Mouse (Mus musculus): ENCODE results near the gene Prss35. TPM values are rescaled to one million over a fixed set of nuclear protein-coding genes. Genes with fewer than 3 reads are reported as not detected.

The Prss35 gene
- total RNA-seq (2021): 1 to 10 TPM; 6.6 to 7.7 TPM

DNA sequence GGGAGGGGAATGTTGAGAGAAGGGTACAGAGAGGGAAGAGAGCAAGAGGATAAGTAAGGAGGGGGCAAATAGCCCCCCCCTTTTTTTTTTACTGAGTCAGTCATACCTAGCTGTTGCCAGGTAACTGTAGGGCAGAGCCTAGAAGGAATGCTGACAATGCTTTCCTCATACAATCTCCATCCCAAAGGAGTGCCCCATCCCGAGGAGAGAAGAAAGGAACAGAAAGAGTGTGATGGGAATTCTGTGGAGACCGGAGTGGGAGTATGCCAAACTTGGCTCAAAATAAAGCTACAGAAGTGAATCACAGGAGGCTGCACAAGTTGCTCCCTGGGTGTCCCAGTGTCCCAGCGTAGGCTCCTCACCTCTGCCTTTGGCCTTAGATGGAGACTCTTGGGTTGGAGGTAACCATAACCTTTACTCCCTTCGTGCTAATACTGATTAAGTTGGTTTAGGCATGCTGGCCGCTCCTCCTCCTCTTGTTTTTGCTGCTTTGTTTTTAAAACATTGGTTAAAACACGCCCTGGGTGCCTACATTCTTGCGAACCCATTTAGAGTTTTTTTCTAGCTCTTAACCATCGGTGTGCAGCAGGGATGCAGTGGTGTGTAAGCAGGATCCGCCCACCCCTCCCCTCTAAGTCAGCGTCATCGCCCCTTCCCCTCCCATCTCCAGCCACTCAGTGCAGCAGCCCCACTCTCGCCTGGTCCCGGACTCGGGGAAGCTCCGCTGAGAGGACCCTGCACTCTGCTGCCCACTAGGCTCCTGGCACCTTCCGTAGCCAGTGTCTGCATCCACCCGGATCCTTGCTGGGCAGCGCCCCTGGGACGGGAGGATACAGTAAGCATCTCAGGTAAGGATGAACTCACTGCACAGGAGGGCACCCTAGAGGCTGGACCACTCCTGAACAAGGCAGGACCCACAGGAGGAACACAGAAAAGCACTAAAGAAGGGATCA, at the start of gene Prss35:
Gene Prss35, plus strand, starts transcription at position 691 of the 953 bp plus-strand sequence.
- DNase-seq: peak; percentile 28

DNA sequence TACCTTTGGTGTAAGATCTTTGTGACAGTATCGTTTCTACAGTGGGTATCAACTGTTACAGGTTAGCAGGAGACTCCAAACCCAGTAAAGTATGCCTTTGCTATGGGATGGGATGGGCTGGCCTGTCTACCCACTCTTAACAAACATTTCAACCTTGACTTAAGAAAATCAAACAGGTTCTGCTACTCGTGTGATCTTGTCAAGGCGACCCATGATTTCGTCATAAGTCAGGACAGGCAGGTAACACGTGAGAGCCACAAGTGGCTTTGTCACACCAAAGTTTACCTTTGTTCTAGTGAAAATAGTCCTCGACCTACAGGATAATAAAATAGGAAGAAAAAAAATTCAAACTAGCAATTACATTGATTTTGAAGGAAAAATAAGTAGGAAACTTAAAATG, 49.5 kb upstream of the Prss35 start:
- no peak for DNase-seq

DNA sequence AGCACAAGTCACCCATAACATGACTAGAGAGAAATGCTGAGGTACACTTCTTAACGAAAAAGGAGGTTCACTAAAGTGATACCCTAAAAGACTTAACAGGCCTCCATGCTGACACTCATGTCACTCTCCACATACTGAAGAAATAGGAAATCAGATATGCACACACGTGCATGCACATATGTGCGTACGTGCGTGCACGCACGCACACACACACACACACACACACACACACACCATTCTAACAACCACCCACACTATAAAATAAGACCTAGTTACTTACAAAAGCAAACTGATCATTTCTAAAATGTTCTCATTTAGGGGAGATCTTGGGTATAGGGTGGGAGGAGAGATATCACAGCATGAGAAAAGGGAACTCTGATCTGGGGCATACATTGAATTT, 48.8 kb upstream of the Prss35 start:
- no peak for DNase-seq

DNA sequence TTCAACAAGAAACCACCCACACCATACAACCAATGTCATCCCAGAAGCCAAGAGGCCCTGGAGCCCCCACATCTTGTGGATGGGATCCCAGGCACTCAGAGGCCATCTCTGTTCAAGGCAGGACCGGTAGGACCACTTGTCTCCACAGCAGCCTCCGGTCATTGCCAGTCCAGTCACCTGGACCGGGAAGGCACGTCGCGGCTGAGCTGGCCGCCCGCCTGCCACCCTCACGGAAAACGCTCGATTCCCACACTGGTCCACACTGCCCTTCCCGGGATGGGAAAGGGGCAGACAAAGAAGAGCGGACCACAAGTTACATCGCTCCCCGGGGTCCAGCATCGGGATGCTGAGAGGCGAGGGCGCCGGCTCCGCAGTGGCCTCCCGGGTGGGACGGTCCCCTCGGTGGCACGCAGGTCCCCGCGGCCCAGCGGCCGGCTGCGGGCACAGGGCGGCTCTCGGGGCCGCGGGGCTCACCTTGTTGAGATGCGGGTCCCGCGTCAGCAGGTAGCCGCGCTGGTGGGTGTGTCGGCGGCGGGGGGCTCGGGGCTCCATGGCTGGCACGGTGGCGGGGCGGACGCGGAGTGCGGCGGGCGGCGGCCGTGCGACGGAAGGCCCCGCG, 48.1 kb upstream of the Prss35 start:
- DNase-seq: peak; percentile 25

DNA sequence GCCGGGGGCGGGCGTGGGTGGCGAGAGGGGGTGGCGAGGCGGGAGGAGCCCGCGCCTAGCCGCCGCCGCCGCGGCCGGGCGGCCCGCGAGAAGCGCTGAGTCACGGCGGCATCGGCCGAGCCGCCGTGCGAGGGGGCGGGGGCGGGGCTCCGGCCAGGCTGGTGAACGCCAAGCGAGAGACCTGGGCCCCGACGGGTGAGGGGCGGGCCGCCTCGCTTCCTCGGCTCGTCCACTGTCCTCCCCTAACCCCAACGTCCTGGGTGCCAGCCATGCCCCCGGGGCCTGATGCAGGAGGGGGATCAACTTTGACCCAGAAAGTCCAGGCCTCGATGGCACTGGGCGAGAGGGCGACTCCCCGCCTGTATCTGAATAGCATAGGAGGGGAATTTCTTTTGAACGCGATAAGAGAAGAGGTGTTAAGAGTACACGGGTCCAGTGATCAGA, 47.6 kb upstream of the Prss35 start, which contains the start of gene Me1:
Gene Me1, minus strand, starts transcription at position 136 of the 444 bp plus-strand sequence.
- peak; percentile 56 for DNase-seq

DNA sequence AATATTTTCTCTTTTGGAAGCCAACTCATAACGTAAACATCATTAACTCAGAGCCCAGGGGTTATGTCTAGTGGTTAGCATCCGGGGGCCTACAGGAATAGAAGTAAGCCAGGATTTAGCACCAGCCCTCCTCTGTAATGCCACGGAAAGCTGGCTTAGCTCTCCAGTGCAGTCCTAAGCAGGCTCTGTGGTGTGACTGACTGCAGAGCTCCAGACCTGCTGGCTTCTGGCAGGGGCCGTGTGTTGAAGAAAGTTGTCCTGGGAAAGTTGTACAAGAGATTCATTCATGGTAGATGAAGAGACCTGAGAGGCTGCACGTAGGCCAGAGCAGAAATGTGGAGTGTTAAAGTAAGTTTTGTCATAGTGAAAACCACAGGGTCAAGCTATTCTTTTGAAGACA, 42.2 kb upstream of the Prss35 start:
- peak; percentile 19 for DNase-seq

DNA sequence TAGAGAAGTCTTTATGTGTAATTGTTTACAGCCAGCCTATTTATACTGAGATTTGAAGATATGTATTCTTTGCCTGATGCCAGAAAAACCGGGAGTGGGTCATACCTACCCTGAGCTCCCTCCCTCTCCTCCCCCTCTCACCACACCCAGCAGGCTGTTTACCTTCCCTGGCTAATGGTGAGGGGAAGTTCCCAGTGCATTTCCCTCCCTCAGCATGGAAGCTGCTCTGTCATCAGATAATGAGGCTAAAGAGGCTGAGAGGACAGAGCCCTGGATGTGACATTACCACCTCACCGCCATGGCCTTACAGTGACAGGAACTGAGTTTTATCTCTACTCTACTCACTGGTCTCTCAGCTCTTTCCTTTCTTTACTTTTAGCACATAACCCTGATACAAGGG, 41.6 kb upstream of the Prss35 start:
- DNase-seq: no peak

DNA sequence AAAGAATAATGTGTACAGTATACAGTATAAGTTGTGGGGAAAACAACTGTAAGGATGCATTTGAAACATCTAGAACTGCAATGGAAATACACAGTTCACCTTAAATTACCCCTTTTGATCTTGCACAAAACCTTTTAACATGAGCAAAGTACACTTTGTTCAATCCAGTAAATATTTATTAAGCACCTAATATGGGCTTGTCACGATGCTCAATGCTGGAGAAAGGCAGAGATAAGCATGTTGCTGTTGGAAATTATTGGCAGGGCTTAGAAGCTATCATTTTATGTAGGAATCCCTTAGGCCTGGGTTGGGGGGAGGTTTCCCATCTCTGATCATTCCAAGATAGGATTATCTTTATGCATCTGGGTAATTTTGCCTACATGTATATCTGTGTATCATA, 36.0 kb upstream of the Prss35 start:
- no peak for DNase-seq

DNA sequence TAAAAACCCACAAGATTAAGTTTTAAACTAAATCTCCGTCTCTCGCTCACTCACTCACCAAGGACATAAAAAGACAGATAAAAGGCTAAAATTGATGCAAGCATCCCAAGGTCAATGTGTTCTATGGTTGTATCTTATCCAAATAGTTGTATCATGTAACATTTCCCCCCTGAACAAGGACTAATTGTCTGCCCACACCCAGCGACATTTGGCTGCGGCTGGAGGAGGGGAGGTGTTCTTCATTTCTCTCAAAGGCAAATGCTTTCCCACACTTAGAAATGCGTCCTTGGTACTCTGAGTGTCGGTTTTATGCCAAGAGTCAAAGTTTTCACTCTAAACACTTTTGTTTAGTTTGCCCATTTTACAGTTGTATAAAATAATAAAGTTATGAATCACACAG, 34.5 kb upstream of the Prss35 start:
- no peak for DNase-seq

DNA sequence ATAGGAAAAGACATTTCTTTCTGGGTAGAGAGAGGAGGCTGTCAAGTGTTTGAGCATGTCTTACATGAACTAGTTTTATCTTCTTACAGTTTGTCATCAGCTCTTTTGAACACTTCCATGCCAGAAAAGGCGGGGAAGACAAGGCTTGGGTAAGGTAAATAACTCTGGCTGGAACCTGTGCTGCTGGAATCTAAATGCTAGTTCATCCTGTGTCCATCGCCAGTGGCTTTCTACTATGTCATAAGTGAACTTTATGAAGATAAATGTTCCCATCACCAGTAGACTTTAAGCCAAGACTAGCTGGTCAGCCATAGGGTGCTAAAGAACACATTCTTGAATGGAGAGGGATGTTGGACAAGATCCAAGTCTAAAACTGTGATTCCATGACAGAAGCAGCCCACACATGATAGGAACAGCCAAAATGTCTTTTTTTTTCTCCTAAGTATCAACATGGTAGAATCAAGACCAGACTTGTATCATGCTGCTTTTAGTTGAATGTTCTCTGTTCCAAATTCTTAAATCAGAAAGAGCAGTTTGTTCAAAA, 33.3 kb upstream of the Prss35 start:
- no peak for DNase-seq

DNA sequence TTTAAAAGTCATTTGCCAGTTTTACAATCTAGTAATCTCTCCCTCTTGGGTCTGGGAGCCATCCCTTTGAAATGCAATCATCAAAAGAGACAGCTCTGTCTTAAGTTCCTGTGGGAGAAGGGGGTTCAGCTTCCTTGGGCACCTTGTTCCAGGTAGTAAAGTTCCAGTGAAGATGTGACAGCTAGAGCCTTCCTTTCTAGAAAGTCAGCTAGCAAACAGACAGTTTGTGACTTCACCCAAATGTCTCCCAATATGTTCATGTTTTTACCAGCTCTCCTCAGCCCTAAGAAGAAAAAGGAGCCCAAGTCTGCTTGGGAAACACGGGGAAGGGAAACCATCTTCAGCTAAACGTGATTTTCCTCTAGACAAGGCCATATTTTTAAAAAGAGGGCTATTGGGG, 30.8 kb upstream of the Prss35 start:
- no peak for DNase-seq

DNA sequence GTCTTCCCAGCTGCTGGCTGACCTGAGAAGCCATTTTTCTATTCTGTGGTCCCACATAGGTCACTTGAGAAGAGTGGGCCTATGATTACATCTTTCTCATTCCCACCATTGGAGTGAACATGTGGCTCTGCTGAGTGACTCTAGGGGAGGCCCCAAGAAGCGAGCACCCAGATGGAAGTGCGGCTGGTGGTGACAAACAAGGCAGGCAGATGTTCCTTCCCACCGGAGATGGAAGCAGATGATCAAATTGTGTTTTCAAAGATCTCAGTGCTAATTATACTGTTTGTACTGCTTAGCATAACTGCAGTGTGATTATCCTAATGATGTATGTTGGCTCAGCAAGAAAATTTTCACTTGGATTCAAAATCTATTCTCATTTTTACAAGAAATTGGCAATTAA, 29.4 kb upstream of the Prss35 start:
- DNase-seq: no peak

DNA sequence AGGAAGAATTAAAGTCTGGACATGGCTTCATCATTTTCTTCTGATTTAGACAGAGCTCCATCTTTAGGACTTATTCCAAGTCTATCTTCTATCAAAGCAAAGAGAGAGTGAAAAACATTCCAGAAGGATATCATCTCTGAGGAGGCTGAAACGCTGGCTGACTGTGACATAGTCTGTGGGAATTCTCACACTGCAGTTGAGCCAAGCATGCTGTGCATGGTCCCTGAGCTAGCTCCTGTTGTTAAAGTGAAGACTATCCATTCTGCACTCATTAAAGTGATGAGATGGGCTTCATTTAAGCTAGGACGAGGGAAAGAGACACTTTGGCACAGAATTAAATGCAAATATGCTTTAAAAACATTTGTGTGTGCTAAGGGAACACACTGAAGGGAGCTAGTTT, 26.9 kb upstream of the Prss35 start:
- no peak for DNase-seq

DNA sequence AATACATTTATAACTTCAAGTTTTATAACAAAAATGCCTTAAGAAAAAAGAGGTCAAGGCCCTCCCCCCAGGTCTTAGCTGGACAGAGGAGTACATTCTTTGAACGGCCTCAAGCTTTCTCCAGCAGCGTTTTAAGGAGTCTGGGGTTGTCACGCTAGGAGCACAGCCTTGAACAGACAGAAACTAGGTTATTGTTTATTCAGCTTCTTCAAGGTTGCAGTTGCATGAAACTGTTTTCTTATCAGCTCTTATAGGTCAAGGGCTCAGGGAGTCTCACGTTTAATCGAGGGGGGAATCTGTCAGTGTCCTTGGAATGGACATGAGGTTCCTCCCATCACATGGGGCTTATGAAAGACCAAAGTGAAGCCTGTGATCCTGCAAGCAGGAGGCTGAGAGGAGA, 26.3 kb upstream of the Prss35 start:
- no peak for DNase-seq

DNA sequence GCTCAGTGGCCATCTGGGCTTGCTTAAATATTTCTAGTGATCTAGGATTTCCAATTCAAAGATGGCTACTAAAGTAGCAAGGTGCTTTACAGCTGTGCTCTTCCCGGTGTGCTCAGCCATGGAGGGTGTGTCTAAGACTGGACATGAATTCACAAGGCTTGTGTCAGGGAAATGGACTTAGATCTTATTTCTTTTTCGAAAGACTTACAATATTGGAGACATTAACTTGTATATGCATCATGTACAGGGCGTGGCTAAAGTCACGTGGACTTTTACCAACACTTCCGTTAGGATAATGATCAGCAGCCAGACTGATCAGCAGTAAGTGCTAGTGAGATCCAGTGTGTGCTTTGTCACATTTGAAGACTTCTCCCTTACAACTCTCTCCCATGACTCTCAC, 23.2 kb upstream of the Prss35 start:
- DNase-seq: no peak

DNA sequence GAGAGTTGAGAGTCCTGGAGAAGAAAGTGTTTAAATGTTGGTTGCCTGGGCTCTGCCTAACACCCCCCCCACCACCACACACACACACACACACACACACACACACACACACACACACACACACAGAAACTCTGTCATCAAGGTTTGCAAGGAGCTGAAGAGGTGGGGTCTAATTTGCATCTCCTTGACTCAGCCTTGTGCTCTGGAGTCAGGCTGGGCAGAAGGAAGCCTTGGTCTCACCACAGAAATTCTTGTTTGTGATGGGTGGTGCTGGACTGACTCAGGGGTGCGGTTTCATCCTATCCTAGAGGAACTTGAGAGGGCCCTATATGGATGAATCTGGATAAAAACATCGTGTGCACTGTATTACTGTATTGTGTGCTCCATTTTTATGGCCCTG, 22.7 kb upstream of the Prss35 start:
- DNase-seq: no peak

DNA sequence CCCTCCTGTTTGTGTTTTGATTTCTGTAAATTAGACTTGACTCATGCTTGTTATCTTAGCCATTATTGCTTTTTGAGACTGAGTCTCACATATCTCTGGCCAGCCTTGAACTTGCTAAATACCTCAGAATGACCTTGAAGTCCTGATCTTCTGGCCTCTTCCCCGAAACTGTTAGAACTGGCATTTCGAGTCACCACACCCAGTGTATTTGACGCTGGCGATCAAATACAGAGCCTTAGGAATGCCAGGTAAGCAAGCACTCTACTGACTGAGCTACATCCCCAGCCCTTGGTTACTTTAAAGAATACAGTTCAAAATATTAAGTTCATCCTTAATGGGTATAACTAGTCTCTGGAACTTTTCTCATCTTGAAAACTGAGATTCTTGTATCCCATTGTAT, 18.4 kb upstream of the Prss35 start:
- DNase-seq: no peak

DNA sequence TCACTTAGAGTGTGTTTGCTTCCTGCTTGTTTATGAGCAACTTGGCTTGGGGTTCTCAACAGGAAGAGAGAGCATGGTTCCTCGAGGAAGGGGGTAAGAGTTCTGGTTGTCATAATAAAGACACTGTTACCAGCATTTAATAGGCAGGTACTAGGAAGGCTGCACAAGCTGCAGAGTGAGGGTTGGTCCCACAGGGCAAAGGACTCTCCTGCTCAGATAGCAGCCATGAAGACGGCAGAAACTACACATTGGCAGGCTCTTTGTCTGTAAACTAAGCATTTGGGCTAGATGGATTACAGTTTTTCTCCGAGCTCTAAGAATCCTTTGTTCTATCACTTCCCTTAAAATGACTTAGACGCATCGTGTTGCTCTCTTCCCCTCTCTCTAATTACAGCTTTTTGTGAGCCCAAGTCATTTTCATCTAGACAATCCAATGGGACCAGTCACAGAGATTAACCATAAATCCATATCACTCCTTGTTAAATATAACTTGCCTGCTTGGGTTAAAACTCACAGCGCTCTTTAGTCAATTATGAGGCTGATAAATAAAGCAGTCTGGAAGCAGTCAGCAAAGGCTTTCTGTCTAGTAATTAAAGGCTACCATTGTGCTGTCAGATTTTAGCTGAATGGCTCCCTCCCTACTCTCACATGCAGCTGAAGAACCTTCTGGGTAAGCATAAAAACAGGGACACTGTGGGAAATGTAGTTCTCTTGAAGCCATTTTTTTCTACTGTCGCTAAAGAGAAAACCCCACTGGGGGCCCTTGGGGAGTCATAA, 17.7 kb upstream of the Prss35 start:
- no peak for DNase-seq

DNA sequence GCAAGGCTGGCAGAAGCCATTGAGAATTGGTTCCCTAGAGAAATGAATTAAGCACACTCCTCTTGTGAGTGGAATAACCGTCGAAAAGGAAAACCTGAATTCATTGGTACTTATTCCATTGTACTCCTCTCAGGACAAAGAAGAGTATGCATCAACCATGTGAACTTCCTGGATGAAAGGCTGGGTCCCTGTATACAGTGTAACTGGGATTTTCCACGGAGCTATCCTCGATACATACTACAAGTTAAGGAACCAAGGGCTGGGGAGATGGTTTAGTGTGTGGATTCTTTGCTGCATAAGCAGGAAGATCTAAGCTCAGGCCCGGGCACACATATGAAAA, 17.1 kb upstream of the Prss35 start:
- DNase-seq: no peak

DNA sequence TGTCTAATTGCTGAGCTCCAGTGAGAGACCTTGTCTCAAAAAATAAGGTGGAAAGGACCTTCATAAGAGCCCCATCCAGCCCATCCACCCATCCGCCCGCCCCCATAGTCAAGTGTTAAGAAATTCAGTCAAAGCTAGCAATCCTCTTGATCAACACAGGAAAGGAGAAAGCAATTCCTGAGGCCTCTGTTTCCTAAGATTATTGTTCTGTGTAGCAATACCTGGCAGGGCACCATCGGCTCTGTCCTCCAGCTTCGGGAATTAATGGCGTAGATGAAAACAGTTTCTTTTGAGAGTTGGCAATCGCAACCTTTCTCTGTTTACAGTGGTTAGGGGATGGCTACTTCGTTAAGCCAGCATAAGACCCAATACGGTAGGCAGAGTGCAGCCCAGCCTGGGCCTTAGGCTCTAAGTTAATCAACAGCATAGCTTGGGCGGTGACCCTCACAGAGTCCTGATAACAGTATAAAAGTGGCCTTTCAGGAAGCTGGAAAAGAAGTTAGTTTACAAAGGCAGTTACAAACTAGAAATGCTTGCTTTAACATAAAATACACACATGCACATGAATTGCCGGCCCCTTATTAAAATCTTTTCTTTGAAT, 15.1 kb upstream of the Prss35 start:
- no peak for DNase-seq

DNA sequence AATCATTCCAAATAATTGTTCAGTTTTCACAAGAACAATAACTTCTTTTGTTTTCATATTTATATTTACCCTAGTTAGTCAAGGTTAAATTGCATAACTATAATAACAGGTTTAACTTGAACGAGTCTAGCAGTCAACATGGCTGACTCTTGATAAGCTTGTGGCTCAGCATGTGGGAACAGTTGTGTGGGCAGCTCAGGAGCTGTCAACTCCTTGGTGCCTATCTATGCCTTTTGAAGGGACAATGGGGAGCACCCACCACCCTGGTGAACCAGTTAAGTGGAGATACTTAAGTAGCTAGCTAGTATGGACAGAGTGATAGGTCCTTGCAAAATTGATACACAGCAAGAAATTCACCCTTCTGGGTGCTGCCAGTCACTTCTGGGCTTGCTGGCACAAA, 14.4 kb upstream of the Prss35 start:
- no peak for DNase-seq

DNA sequence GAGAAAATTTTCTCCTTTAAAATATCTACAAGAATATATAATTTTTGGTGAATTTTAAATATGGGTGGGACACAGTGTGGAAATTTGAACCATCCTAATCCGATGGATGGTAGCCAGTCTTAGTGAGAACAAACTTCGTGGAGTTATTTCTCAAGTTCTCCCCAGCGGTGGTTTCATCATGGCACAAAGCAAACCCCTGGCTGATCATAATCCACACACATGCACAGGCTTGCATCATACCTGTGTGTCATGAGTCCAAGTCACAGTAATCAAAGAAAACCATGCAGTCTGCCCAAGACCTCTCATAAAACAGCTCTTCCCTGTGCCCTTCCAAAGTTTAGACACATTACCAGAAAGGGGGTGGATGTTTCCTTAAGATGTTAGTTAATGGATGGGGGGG, 13.6 kb upstream of the Prss35 start:
- no peak for DNase-seq

DNA sequence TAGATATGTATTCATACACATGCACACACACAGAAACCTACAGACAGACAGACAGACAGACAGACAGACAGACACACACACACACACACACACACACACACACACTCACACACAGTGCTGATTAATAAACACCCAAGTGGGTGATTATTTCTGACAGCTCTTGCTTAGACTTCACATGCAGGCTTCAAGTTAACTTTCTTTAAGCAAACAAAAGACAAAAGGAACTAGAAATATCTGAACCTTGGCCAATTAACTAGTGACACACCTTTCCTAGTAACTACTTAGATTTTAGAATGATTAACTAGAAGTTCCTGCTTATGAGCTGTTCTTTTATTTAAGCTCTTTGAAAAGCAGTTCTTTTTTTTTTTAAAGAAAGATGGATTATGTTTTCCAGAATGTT, 9.1 kb upstream of the Prss35 start:
- no peak for DNase-seq
